8 mouse cellular contexts compared by ENCODE assay signal in the genomic region with DNA sequence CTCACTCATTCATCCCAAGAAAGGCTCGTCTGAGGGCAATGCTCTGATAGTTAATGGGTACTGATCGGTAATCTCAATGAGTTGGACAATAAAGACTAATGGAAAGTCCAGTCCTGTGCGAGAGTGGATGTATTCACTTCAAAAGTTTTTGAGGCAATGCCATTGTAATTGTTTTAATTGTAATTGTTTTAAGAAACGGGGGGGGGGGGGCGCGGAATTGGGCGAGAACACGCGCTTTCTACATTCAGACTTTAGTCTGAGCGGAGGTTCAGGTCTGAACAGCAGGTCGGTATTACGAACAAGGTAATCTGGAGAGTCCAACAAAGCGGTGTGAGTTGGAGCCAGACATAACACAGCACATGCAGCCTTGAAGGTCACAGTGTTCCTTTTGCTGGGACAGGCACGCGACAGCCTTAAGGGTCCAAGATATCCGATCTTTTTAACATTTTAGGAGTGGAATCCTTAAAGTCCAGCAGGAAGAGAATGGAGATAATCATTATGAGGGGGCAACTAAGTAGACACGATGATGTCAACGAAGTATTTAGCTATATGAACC. TPM values are rescaled to one million over a fixed set of nuclear protein-coding genes. Genes with fewer than 3 reads are reported as not detected.
DNase-seq lines count a peak whose midpoint lies in the region; ATAC-seq lines count a peak whose summit lies in the region.

No protein-coding gene starts in this region.

- peak overlapping the region; percentile 56 for H3K4me2 ChIP-seq in forebrain, embryonic 15.5 days (replicated peaks)
- peak overlapping the region; percentile 88 for H3K4me2 ChIP-seq in kidney, embryonic 15.5 days
- peak overlapping the region; percentile 68 for H3K4me2 ChIP-seq in midbrain, embryonic 15.5 days

- peak overlapping the region; percentile 97 for H3K9ac ChIP-seq in forebrain, embryonic 15.5 days (replicated peaks)
- peak overlapping the region; percentile 92 for H3K9ac ChIP-seq in kidney, embryonic 15.5 days
- peak overlapping the region; percentile 67 for H3K9ac ChIP-seq in midbrain, embryonic 15.5 days

- H3K27me3 ChIP-seq in forebrain, embryonic 15.5 days: no peaks in the 10 kb centered on the region
- H3K27me3 ChIP-seq in kidney, embryonic 15.5 days: no peaks in the 10 kb centered on the region
- no peaks in the 10 kb centered on the region for H3K27me3 ChIP-seq in midbrain, embryonic 15.5 days (replicated peaks)

- peak overlapping the region; percentile 97 for H3K27ac ChIP-seq in forebrain, embryonic 15.5 days (replicated peaks)
- peak overlapping the region; percentile 99 for H3K27ac ChIP-seq in kidney, embryonic 15.5 days
- H3K27ac ChIP-seq in midbrain, embryonic 15.5 days: peak overlapping the region; percentile 93

- no peak for ATAC-seq in forebrain, embryonic 15.5 days (replicated peaks)
- ATAC-seq in kidney, embryonic 15.5 days (replicated peaks; ENCODE audit: low FRiP score): no peak
- no peak for ATAC-seq in midbrain, embryonic 15.5 days (replicated peaks)

- H3K4me1 ChIP-seq in forebrain, embryonic 15.5 days: peaks cover 27% of the 10 kb centered on the region
- H3K4me1 ChIP-seq in kidney, embryonic 15.5 days: peaks cover 18% of the 10 kb centered on the region
- peaks cover 23% of the 10 kb centered on the region for H3K4me1 ChIP-seq in midbrain, embryonic 15.5 days

- peaks cover 13% of the 10 kb centered on the region for H3K36me3 ChIP-seq in forebrain, embryonic 15.5 days
- H3K36me3 ChIP-seq in kidney, embryonic 15.5 days: peaks cover 24% of the 10 kb centered on the region
- H3K36me3 ChIP-seq in midbrain, embryonic 15.5 days (replicated peaks): no peaks in the 10 kb centered on the region; the same call in 1 of the 2 replicates

- 5% methylated on average over 18 of the region's 18 CpGs for WGBS in forebrain, embryonic 15.5 days
- WGBS in kidney, embryonic 15.5 days: 2% methylated on average over 18 of the region's 18 CpGs
- 3% methylated on average over 18 of the region's 18 CpGs for WGBS in midbrain, embryonic 15.5 days

- H3K9me3 ChIP-seq in forebrain, embryonic 15.5 days: no peaks in the 10 kb centered on the region
- no peaks in the 10 kb centered on the region for H3K9me3 ChIP-seq in kidney, embryonic 15.5 days (replicated peaks)
- no peaks in the 10 kb centered on the region for H3K9me3 ChIP-seq in midbrain, embryonic 15.5 days

- peak; percentile 34 for DNase-seq in CD4-positive, CD25-positive, alpha-beta regulatory T cell, adult 2 months (ENCODE audit: low read depth, low spot score)
- DNase-seq in ES-CJ7 (ENCODE audit: low read depth, low spot score): peak; percentile 32
- no peak for DNase-seq in frontal cortex, adult 2 months (ENCODE audit: extremely low spot score in 1 of 2, low spot score in 1 of 2)
- no peak for DNase-seq in c-Kit-positive CD71-positive TER-119-positive erythroid progenitor cells, embryonic 14.5 days (ENCODE audit: low spot score)
- no peak for DNase-seq in frontal cortex, postnatal 25 days (ENCODE audit: low spot score in 2 of 2)

- peak overlapping the region; percentile 94 for H3K4me3 ChIP-seq in forebrain, embryonic 15.5 days
- H3K4me3 ChIP-seq in kidney, embryonic 15.5 days (replicated peaks): peak overlapping the region; percentile 88
- peak overlapping the region; percentile 97 for H3K4me3 ChIP-seq in midbrain, embryonic 15.5 days

RNA-seq across cellular contexts. Expression of a gene that starts 1.0 kb away (rescaled TPM):
- polyA plus RNA-seq in forebrain, embryonic 15.5 days (2015; fragmentation: Nextera tagmentation; extraction: Ambion mirVana): 46.7 and 47.7 TPM in 2 replicates
- polyA plus RNA-seq in kidney, embryonic 15.5 days (2015; fragmentation: Nextera tagmentation; extraction: Ambion mirVana): 37.0 and 37.3 TPM in 2 replicates
- 31.0 and 33.3 TPM in 2 replicates for polyA plus RNA-seq in midbrain, embryonic 15.5 days (2015; fragmentation: Nextera tagmentation; extraction: Ambion mirVana)
- polyA plus RNA-seq in frontal cortex, adult 2 months (2012; rRNA removed): 29.3 and 30.3 TPM in 2 replicates

RNA-seq across cellular contexts. Expression of a gene that starts 36.0 kb away (rescaled TPM):
- 6.8 and 7.3 TPM in 2 replicates for polyA plus RNA-seq in forebrain, embryonic 15.5 days (2015; fragmentation: Nextera tagmentation; extraction: Ambion mirVana)
- polyA plus RNA-seq in kidney, embryonic 15.5 days (2015; fragmentation: Nextera tagmentation; extraction: Ambion mirVana): 1.1 TPM in 2 replicates
- 4.5 and 4.7 TPM in 2 replicates for polyA plus RNA-seq in midbrain, embryonic 15.5 days (2015; fragmentation: Nextera tagmentation; extraction: Ambion mirVana)
- 9.2 and 10.2 TPM in 2 replicates for polyA plus RNA-seq in frontal cortex, adult 2 months (2012; rRNA removed)

RNA-seq across cellular contexts. Expression of a gene that starts 38.4 kb away (rescaled TPM):
- polyA plus RNA-seq in forebrain, embryonic 15.5 days (2015; fragmentation: Nextera tagmentation; extraction: Ambion mirVana): not detected in 2 replicates
- polyA plus RNA-seq in kidney, embryonic 15.5 days (2015; fragmentation: Nextera tagmentation; extraction: Ambion mirVana): not detected in 2 replicates
- not detected in 2 replicates for polyA plus RNA-seq in midbrain, embryonic 15.5 days (2015; fragmentation: Nextera tagmentation; extraction: Ambion mirVana)
- not detected in 2 replicates for polyA plus RNA-seq in frontal cortex, adult 2 months (2012; rRNA removed)

RNA-seq across cellular contexts. Expression of a gene that starts 44.1 kb away (rescaled TPM):
- not detected in 2 replicates for polyA plus RNA-seq in forebrain, embryonic 15.5 days (2015; fragmentation: Nextera tagmentation; extraction: Ambion mirVana)
- not detected in 2 replicates for polyA plus RNA-seq in kidney, embryonic 15.5 days (2015; fragmentation: Nextera tagmentation; extraction: Ambion mirVana)
- not detected in 2 replicates for polyA plus RNA-seq in midbrain, embryonic 15.5 days (2015; fragmentation: Nextera tagmentation; extraction: Ambion mirVana)
- polyA plus RNA-seq in frontal cortex, adult 2 months (2012; rRNA removed): not detected in 2 replicates

Comparison
In these comparisons a context has a peak if more than half of its experiments do, and no peak if none do; other contexts are left out.
1. DNase-seq: peak in CD4-positive, CD25-positive, alpha-beta regulatory T cell, adult 2 months (single experiment) and ES-CJ7 (single experiment); none in frontal cortex, adult 2 months (0 of 2), c-Kit-positive CD71-positive TER-119-positive erythroid progenitor cells, embryonic 14.5 days (single experiment) and frontal cortex, postnatal 25 days (0 of 2).
2. Peak in every context shown above with its lines, with median percentiles within 50 percentile points of each other: H3K27ac ChIP-seq, H3K4me2 ChIP-seq, H3K4me3 ChIP-seq and H3K9ac ChIP-seq.